Mouse (Mus musculus): ENCODE measurements around the gene Sfxn4.
"Not testable (repeated sequence)": the region's sequence is repeated elsewhere in the genome, so short reads cannot be mapped to it uniquely, and the experiment has no call there.

Sfxn4 gene

DNA sequence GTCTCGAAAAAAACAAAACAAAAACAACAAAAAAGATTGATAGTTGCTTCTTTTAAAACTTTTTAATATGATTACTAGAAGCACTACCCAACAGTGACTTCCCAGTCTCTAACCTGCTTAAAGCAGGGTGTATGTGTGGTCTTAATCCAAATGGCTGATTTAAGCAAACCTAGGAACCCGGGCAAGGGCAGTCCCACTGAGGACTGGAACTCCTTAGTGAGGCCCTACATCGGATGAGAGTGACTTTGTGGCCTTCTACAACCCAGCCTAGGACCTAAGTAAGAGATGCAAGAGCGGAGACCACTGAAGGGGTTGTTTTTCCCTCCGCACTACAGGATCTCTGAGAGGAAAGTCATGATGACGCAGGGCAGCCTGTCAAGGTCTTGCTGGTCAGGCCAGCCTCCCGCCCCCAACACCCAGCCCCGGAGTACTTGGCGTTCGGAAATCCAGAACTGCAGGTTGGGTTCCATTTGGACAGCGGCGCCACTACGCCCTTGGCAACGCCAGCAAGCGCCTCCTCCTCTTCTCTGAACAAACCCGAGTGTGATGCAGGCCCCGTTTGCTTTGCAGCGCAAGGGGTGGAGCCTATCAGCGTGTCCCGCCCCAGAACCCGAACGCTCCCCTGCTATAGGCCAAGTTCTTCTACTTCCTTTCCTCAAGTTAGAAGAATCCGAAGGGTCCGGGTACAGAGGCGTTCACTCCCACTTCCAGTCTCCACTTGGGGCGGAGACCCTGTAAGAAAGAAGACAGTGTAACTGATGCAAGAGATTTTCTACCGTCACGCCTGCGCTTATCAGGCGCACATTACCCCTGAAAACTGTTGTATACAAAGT lies at the start of gene Sfxn4:
Gene Sfxn4, minus strand, starts transcription at position 612 of the 833 bp plus-strand sequence.
- DNase-seq (ENCODE audit: low spot score in 2 of 2), result peak; percentile 80 to 85

DNA sequence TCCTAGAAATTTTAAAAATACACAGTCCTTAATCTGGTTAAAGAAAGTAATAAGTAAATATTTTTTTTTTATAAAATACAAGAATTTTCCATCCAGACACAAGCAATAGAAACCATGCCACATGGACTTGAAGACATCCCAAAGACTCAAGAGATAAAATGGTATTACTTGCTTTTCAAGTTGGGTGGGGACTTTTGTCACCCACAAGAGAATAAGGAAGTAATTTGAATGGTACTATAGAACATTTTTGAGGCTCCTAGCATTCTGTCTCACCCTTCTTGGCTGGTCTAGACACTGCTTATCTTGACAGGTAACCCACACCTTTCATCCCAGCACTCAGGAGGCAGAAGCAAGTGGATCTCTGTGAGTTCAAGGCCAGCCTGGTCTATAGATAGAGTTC lies 49.0 kb upstream of the Sfxn4 start:
- no peak for DNase-seq (ENCODE audit: low spot score in 2 of 2)

DNA sequence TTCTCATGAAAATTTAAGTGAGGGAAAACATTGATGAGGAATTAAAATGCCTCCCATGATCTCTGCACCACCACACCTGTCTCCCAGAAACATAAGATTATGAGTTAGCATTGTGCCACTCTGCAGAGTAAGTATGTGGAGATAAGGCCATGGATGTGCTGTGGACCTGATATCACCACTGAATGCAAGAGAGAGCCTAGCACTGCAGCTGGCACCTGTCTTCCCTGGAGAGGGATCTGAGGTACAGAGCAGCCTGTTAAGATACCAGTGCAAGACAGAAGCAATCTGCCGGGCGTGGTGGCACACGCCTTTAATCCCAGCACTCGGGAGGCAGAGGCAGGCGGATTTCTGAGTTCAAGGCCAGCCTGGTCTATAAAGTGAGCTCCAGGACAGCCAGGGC lies 44.2 kb upstream of the Sfxn4 start:
- DNase-seq (ENCODE audit: low spot score in 2 of 2), result no peak

DNA sequence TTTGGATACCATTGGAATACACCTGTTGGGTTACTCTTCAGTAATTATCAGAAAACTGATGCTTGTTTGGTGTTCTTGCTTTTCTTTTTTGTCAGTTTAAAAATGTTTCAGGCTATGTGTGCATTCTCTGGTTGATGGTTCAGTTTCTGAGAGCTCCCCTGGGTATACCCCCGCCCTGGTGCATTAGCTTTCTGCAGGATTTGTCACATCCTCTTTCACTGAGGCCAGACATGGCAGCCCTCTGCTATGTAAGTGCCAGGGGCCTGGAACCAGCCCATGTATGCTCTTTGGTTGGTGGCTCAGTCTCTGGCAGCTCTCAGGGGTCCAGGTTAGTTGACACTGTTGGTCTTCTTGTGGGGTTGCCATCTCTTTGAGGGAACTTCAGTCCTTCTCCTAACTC lies 42.7 kb upstream of the Sfxn4 start:
- DNase-seq (ENCODE audit: low spot score in 2 of 2), result no peak

DNA sequence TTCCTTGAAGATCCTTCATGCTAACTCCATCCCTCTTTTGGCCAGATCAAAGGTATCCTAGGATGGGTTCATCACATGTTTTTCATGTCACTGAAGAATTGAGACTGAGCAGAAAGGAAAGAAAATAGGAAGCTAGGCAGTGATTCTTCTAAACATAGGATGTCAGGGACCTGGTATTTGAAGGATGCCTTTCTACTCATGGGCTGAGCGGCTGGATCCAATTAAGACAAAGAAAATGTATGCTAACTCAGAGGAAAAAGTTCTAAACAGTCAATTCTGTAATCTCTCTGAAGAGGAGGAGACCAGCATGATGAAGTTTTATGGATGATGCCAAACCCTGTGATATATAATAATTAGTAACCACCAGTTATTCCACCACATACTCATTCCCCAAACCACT lies 41.9 kb upstream of the Sfxn4 start:
- DNase-seq (ENCODE audit: low spot score in 2 of 2), result no peak

DNA sequence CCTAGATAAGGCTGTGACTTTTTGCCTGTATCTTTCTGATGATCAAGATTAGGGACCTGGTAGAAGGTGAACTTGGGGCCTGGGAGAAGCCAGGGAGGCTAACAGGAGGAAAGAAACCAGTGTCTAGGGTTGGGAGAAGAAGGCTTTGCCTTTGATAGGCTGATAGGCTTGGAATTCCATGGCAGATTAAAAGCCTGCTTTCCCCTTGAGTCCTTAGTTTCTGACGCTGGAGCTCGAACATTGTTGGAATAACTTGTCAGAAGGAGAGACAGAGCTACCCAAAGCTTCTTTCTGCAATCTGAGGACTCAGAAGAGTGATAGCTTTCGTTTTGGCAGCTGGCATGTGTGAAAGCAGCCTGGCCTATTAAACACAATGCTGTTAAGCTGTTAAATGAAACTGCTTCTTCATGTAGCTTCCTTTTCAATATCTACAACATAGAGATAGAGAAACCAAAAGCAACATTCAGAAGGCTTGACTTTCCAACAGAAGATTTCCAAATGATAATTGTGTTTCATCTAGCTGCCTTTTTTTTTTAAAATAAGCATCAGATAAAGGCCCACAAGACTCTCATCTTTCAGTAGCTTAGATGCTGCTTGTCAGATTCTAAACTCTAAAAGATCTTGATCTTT lies 34.1 kb upstream of the Sfxn4 start:
- DNase-seq (ENCODE audit: low spot score in 2 of 2), result no peak

DNA sequence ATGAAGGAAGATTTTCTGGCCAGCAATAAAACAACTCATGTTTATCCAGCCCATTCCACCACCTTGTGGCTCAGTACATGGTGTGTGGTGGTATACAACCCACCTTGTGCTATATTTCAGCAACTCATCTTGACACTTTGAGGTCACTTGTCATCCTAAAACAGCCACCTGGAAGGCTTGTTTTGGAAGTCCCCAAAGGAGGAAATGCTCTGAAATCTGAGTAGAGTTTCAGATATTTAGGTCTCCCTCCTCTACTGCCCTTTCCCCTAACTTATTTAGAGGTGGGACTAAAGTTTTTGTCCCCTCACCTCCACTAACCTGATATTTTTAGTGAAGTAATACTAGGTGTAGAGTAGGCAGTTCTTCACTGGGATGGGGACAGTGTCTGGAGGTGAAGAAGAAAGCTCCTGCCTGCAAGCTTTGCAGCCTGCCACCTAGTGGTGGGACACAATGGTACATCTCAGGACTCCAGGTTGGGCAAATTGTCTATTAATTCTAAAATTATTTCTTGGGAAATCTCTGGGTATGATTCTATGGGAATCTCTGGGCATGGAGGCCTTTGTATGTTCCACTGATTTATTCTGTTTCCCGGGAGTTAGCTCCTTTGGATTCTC lies 30.8 kb upstream of the Sfxn4 start:
- DNase-seq (ENCODE audit: low spot score in 2 of 2), result peak; percentile 37 to 61

DNA sequence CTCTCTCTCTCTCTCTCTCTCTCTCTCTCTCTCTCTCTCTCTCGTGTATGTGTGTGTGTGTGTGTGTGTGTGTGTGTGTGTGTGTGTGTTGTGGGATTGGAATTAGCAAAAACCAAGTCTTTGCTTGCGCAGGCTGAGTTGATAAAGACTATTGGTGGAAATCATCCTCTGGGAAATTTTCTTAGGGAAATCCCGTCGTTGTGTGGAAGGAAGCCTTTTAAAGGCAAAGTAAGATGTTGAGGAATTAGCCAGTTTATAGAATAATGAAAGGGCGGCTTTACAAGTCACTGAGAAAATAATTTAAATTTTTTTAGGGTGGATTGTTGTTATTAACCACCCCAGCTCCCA lies 29.8 kb upstream of the Sfxn4 start:
- DNase-seq (ENCODE audit: low spot score in 2 of 2), result no peak

DNA sequence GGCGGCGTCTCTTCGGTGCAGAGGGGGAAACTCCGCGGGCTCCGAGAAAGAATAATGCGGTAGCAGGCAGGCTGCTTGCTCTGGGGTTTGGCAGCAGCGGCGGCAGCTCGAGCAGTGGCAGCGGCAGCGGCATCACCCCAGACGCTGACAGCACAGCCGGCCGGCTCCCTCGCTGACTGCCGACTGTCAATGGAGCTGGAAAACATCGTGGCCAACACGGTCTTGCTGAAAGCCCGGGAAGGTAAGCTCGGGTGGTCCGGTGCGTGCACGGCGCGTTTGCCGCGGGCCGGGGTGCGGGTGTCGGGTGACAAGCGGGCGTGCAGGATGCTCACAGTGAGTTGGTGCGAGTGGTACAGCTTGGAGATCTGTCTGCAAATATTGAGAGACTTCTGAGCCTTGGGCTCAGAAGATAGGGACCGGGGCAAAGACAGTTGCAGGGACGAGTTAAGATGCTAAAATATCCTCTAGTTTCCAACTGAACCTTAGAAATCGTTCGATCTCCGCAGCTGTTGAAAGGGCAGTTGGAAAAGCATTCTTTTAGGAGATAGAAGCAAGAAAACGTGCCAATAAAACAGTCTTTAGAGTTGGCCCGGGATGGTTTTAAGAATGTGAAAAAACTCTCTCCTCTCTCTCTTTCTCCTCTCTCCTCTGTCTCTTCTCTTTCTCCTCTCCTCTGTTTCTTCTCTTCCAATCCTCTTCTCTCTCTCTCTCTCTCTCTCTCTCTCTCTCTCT lies 29.3 kb upstream of the Sfxn4 start:
- DNase-seq (ENCODE audit: low spot score in 2 of 2), result peak; percentile 41 to 43

DNA sequence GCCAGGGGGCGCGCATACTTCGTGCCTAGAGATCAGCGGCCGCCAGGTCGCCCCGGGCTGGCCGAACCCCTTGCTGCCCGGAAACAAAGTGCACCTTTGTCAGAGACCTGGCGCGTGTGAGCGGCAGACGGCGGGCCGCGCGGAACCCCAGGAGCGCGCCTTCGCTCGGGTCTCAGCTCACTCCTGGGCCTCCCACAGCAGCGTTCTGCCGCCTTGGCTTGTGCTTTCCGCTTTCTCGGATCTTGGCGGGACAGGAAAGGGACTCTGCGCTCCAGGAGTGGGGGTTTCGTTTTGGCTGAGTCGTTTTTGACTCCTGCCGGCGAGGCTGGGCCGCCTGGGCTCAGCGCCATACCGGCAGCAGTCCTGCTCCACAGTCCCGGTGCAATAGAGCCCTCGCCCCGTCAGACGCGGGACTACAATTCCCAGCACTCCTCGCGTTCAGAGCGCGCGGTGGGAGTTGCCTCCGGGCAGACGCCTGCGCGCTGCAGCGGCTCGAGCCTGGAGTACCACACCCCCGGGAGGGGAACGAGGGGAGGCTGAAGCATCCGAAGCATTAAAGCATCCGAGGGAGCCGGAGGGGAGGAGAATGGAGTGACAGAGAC lies 28.5 kb upstream of the Sfxn4 start, which contains the start of gene Grk5:
Gene Grk5, plus strand, starts transcription at position 36 of the 602 bp plus-strand sequence.
- DNase-seq (ENCODE audit: low spot score in 2 of 2), result peak; percentile 93 to 94

DNA sequence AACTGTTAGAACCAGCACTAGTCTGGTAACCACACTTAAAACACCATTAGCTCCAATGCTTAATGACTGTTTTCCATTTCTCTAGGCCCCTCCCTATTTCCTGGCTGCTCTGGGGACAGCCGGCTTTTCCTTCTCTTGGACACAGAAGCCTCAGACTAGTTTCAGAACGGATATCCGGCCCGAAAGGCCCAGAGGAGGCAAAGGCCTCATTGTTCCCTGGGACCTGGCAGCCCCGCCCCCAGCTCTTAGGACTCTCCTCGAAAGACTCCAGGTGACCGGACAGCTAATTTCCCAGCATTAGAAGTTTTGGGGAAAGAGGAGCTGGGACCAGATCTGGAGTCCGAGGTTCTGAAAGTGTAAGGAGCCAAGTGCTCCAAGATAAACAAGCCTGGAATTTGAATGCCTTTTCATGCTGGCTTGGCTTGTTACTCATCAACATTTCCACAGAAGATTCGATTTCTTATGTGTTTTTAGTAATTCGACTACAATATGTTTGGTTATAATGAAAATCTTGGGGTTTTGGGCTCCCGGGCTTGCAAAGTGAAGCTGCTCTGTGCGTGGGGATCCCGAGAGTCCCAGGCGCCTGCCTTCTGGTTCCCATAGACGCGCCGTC lies 27.9 kb upstream of the Sfxn4 start:
- no peak for DNase-seq (ENCODE audit: low spot score in 2 of 2)

DNA sequence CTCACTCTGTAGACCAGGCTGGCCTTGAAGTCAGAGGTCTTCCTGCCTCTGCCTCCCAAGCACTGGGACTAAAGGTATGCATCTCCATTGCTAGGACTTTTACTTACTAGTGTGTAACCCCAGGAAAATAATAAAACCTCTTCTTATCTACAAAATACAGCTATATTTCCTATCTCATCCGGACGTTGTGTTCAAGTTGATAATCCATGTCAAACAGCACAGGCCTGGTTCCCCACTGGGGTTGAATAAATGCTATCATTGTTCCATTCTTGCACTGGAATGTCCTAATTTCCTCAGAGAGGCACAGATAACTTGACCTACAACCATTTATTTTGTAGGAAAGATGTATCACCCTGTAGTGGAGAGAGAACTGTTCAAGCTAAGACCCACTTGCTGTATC lies 26.4 kb upstream of the Sfxn4 start:
- no peak for DNase-seq (ENCODE audit: low spot score in 2 of 2)

DNA sequence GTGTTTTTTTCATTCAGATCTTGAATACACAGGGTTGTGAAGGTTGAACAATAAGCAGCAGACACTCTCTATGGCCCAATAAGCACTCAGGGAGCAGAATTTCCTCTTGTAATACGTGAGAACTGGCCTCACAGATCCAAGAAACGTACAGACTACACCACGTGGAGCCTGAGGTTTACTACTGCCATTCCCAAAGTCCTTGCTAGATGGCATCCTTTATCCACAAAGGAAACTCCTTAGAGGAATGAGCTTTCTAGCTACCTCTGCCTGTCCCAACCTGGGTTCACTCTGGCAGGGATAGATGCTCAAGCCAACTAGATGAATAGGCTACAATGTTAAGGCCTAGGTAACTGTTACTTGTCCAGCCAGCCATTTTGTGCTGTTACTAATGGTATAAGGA lies 21.9 kb upstream of the Sfxn4 start:
- DNase-seq (ENCODE audit: low spot score in 2 of 2), result peak in 1 of 2 experiments; percentile 30

DNA sequence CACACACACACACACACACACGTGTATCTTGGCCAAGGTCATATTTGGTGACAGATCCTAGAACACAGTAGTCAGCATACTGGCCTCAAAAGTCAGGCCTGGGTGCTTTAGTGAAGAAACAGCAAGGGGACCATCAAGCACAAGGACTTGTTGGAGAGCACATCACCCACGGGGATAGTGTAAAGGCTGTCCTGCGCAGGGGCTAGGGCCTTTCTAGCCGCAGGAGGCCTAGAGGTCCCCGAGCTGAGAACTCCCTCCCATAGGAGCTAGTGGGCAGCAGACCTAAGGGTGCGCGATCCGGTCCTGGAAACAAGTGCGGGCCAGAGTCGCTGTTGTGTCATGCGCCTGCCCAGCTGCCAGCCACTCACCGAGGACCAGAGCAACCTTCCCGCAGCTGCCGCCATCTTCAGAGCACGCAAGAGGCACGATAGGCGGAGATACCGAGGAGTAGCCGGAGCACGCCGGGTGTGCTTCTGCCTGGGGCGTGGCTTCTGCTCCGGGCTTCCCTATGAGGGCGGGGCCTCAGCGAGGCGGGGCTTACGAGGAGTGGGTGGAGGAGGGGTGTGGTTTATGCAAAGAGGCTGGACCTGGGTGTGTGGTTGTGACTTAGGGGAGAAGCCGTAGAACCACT lies 12.9 kb upstream of the Sfxn4 start, which contains the start of gene Prdx3:
Gene Prdx3, minus strand, starts transcription at position 493 of the 631 bp plus-strand sequence.
- peak; percentile 73 to 82 for DNase-seq (ENCODE audit: low spot score in 2 of 2)

DNA sequence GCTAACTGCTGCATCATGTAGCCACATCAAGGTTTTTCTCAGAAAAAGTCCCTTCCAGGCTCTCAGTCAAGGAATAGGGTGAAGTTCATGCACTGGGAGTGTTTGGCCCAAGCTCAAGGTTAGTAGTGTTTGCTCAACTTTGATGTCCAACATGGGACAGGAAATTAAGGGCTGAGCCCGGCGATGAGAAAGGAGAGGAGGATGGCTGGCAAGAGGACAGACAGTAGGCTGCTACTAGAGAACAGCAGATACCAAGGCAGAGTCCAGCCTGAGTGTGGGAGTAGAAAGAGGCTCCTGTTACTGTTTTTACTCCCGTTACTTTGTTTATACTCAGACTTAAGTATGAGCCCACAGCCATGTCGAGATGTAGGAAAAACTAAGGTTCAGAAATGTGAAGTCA lies 12.2 kb upstream of the Sfxn4 start:
- no peak for DNase-seq (ENCODE audit: low spot score in 2 of 2)

DNA sequence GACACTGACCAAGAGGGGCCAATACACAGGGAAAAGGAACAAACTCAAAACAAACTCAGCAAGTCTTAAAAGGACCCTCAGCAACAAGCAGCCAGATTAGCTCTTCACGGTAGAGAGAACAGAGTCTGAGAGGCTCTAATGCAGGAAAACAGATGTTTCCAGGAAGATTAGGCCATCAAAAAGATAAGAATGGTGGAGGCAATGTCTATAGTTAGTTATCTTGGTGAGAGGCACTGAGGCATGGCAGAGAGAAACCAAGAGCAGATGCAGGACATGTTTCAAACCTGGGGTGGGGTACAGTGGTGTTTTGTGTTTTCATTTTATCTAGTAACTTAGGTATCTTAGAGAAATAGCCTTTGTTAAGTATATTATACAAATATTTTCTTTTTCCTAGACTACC lies 11.0 kb upstream of the Sfxn4 start:
- no peak for DNase-seq (ENCODE audit: low spot score in 2 of 2)

DNA sequence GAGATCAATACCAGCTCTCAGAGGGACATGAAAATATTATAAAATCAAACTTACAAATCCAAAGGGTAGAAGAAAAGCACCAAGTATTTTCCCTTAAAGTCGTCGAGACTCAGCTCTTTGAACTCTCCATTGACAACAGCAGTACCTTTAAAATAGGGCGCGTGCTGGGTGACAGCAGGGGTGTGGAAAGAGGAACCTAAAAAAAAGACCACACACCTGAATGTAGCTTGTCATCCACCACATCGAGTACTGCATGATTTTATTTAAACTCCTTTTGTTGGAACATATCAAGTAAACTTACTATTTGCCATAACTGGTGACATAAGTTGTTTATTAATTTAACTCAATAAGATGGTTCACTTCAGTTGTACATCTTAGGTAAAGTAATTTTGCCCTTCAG lies 10.1 kb upstream of the Sfxn4 start:
- no peak for DNase-seq (ENCODE audit: low spot score in 2 of 2)

DNA sequence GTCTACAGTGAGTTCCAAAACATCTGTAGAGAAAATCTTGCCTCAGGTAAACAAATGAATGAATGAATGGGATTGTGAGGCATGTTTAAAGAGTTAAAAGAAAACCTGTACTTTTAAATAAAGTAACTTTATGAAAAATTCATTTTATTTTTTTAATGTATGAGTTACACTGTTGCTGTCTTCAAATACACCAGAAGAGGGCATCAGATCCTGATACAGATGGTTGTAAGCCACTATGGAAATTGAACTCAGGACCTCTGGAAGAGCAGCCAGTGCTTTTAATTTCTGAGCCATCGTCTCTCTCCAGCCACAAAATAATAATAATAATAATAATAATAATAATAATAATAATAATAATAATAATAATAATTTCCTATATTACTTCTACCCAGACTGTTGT lies 9.2 kb upstream of the Sfxn4 start:
- DNase-seq (ENCODE audit: low spot score in 2 of 2), result no peak

DNA sequence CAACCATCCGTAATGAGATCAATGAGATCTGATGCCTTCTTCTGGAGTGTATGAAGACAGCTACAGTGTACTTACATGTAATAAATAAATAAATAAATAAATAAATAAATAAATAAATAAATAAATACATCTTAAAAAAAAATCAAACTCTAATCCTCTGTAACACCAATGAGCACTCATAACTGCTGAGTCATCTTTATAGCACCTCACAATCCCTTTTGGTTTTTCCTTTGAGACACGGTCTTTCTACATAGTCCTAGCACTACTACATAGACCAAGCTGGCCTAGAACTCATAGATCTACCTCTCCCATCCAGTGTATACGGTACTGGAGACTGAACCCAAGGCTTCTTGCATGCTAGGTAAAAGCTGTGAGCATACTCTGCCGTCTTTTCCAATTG lies 4.9 kb upstream of the Sfxn4 start:
- not testable (repeated sequence) for DNase-seq (ENCODE audit: low spot score in 2 of 2)

DNA sequence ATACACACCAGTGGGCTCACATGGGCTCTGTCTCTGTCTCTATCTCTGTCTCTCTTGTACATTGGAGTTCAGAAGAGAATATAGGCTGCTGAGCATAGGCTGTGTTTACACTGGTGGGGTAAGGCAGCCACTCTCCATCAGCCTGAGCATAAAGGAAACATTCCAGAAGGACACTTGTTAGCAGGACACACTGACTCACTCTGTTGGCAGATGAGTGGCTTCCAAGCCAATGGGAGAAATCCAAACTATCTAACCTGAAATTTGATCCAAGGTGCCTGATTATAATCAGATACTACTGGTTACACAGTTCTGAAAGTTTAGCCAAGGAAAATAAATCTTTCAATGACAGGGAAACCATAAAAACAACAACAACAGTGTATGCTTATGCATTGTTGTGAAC lies 15.5 kb downstream of the Sfxn4 start:
- DNase-seq (ENCODE audit: low spot score in 2 of 2), result no peak

DNA sequence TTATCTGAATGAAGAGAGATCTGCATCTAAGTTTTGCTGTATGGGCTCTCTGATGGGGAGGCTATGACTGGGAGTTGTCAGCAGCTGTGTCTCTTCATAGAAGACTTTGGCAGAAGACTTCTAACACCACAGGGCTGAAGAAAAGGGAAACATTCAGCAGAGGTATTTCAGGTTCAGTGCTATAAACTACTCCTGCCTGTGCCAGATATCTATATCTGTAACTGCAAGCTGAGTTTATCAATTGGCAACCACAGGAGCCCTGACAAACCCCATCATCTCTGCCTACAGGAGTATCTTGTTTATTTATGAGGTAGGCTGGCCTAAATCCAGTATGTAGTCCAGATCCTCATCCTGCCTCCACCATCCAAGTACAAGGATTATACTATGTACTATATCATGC lies 18.0 kb downstream of the Sfxn4 start:
- no peak for DNase-seq (ENCODE audit: low spot score in 2 of 2)

All from frontal cortex, postnatal 25 days (tissue).